Mouse (Mus musculus) lung, postnatal 0 days (tissue): ENCODE data around the gene Ehd3.

Source experiments
- CTCF ChIP-seq: IDR thresholded peaks from 2 replicates; pipeline ENCODE4 v1.5.1; 2016; ENCODE audit warnings: antibody characterized with exemption, mild to moderate bottlenecking
- EP300 ChIP-seq: IDR thresholded peaks from 2 replicates; pipeline ENCODE4 v1.6.1; 2016; ENCODE audit warnings: antibody characterized with exemption, mild to moderate bottlenecking, control low read depth

GRCm38 (mm10) chr17:73847399-73847798 lies 43.5 kb downstream of the Ehd3 start:
- no peak for TF ChIP-seq EP300
- no peak for TF ChIP-seq CTCF
